Mouse (Mus musculus) ES-E14 (cell line): ENCODE results near the gene Kcna6.

Source experiments
- CHD2 ChIP-seq: IDR thresholded peaks from 2 replicates; pipeline ENCODE4 v1.6.1; 2014; ENCODE audit warnings: mild to moderate bottlenecking, low read depth, low read length, inconsistent platforms
- MAFK ChIP-seq: IDR thresholded peaks from 2 replicates; pipeline ENCODE4 v1.6.1; 2014; ENCODE audit warnings: mild to moderate bottlenecking, low read depth, low read length, inconsistent platforms; ENCODE audit not compliant: insufficient read depth
- ZNF384 ChIP-seq: IDR thresholded peaks from 2 replicates; pipeline ENCODE4 v1.6.1; 2012; ENCODE audit warnings: low read depth, low read length, inconsistent platforms

- no peak for TF ChIP-seq ZNF384
- TF ChIP-seq MAFK, result no peak
- no peak for TF ChIP-seq CHD2
These were observed 48.4 kb upstream of the Kcna6 start for GRCm38 (mm10) chr6:126788863-126789262.
